Mouse (Mus musculus) lung, postnatal 0 days (tissue): Measurements from ENCODE around the gene Nup62.
A peak's percentile ranks its signal among the peaks of the same experiment; 100 is the strongest.

Source experiments
- CTCF ChIP-seq: IDR thresholded peaks from 2 replicates; pipeline ENCODE4 v1.5.1; 2016; ENCODE audit warnings: antibody characterized with exemption, mild to moderate bottlenecking
- EP300 ChIP-seq: IDR thresholded peaks from 2 replicates; pipeline ENCODE4 v1.6.1; 2016; ENCODE audit warnings: antibody characterized with exemption, mild to moderate bottlenecking, control low read depth

- TF ChIP-seq CTCF, result peak; percentile 94
- no peak for TF ChIP-seq EP300
Measured at GRCm38 (mm10) chr7:44860576-44861428, 44.9 kb downstream of the Nup62 start.
